Mouse (Mus musculus): ENCODE measurements around the gene B4galt5. TPM values are rescaled to one million over a fixed set of nuclear protein-coding genes. Genes with fewer than 3 reads are reported as not detected.

The B4galt5 gene
- total and polyA plus RNA-seq, 3 experiments = 12.5 to 17.6 (median 13.5) TPM

GRCm38 (mm10) chr2:167316724-167317187 is 32.2 kb downstream of the B4galt5 start:
- H3K79me2 ChIP-seq (replicated peaks; ENCODE audit: control insufficient read depth, extremely low read depth, insufficient read depth, poor library complexity, severe bottlenecking) = peaks cover 9% of the 10 kb centered on the region
- no peaks in the 10 kb centered on the region for H3K9me3 ChIP-seq (replicated peaks; ENCODE audit: low read length)
- DNase-seq (ENCODE audit: extremely low read depth) = no peak
- H3K4me1 ChIP-seq (ENCODE audit: control insufficient read depth in 1 of 2, insufficient read depth in 2 of 2) = peaks cover 13 to 51% of the 10 kb centered on the region in 2 experiments
- no peak overlapping the region for H3K4me2 ChIP-seq (ENCODE audit: insufficient read depth, low read depth, poor library complexity, severe bottlenecking)
- peaks cover 7 to 59% of the 10 kb centered on the region in 2 experiments for H3K36me3 ChIP-seq (replicated peaks in 1 of 2; ENCODE audit: control insufficient read depth in 1 of 2, insufficient read depth in 1 of 2, low read length in 1 of 2)
- H3K9ac ChIP-seq (ENCODE audit: insufficient read depth, low read depth) = no peak overlapping the region
- dilution Hi-C loops (cut with MboI; ENCODE audit: extremely low pct_ligation_motif_present, extremely low pct_unique_long_range_greater_than_20kb, low sequenced_read_pairs) (no loop called here), in situ Hi-C loops (cut with MboI; ENCODE audit: low pct_ligation_motif_present, low pct_unique_long_range_greater_than_20kb, low sequenced_read_pairs) (no loop called here)
- no peak overlapping the region for H3K4me3 ChIP-seq (replicated peaks in 1 of 3; ENCODE audit: low read depth in 2 of 3, low read length in 2 of 3, poor library complexity in 1 of 3)
- no peak overlapping the region for H3K27ac ChIP-seq (ENCODE audit: insufficient read depth, low read depth)
- no peaks in the 10 kb centered on the region for H3K27me3 ChIP-seq (replicated peaks)
- TF ChIP-seq EP300 (IDR thresholded peaks at IDR 0.05; ENCODE audit: low read length) (no peak), BHLHE40 (IDR thresholded peaks at IDR 0.05; ENCODE audit: low read depth, low read length) (no peak), GABPA (IDR thresholded peaks at IDR 0.05; ENCODE audit: insufficient replicate concordance, low read depth, low read length) (no peak), MAZ (IDR thresholded peaks at IDR 0.05; ENCODE audit: low read depth, low read length) (no peak), POLR2A (IDR thresholded peaks at IDR 0.05; ENCODE audit: low read depth, low read length) (no peak), SMC3 (IDR thresholded peaks at IDR 0.05; ENCODE audit: low read depth, low read length) (no peak), SIN3A (IDR thresholded peaks at IDR 0.05; ENCODE audit: low read length) (no peak)

- Histone ChIP-seq H3K27me3 (replicated peaks) (no peaks in the 10 kb centered on the region), H3K9me3 (replicated peaks; ENCODE audit: low read length) (no peaks in the 10 kb centered on the region), H3K27ac (ENCODE audit: insufficient read depth, low read depth) (no peak overlapping the region), H3K4me1 (ENCODE audit: control insufficient read depth in 1 of 2, insufficient read depth in 2 of 2) (peaks cover 9 to 49% of the 10 kb centered on the region in 2 experiments), H3K4me3 (replicated peaks in 1 of 3; ENCODE audit: low read depth in 2 of 3, low read length in 2 of 3, poor library complexity in 1 of 3) (no peak overlapping the region), H3K9ac (ENCODE audit: insufficient read depth, low read depth) (no peak overlapping the region), H3K36me3 (replicated peaks in 1 of 2; ENCODE audit: control insufficient read depth in 1 of 2, insufficient read depth in 1 of 2, low read length in 1 of 2) (peaks cover 21 to 71% of the 10 kb centered on the region in 2 experiments), H3K4me2 (ENCODE audit: insufficient read depth, low read depth, poor library complexity, severe bottlenecking) (no peak overlapping the region), H3K79me2 (replicated peaks; ENCODE audit: control insufficient read depth, extremely low read depth, insufficient read depth, poor library complexity, severe bottlenecking) (peaks cover 6% of the 10 kb centered on the region)
- no peak for DNase-seq (ENCODE audit: extremely low read depth)
- no peak for TF ChIP-seq GABPA (IDR thresholded peaks at IDR 0.05; ENCODE audit: insufficient replicate concordance, low read depth, low read length)
- TF ChIP-seq MXI1 (IDR thresholded peaks at IDR 0.05; ENCODE audit: low read depth, low read length) = no peak
- TF ChIP-seq NELFE (IDR thresholded peaks at IDR 0.05; ENCODE audit: low read depth, low read length) = no peak
- no peak for TF ChIP-seq CHD1 (IDR thresholded peaks at IDR 0.05; ENCODE audit: low read depth, low read length)
- no peak for TF ChIP-seq E2F4 (IDR thresholded peaks at IDR 0.05; ENCODE audit: insufficient replicate concordance, low read depth, low read length)
- TF ChIP-seq SIN3A (IDR thresholded peaks at IDR 0.05; ENCODE audit: low read length) = no peak
- no peak for TF ChIP-seq JUND (conservative IDR thresholded peaks at IDR 0.05; ENCODE audit: low read depth, low read length)
- no peak for TF ChIP-seq POLR2A (IDR thresholded peaks at IDR 0.05; ENCODE audit: low read depth, low read length)
- no peak for TF ChIP-seq BHLHE40 (IDR thresholded peaks at IDR 0.05; ENCODE audit: low read depth, low read length)
- no peak for TF ChIP-seq ETS1 (conservative IDR thresholded peaks at IDR 0.05; ENCODE audit: low read depth, low read length)
- no peak for TF ChIP-seq IRF4 (IDR thresholded peaks at IDR 0.05; ENCODE audit: low read depth, low read length)
- no peak for TF ChIP-seq MAZ (IDR thresholded peaks at IDR 0.05; ENCODE audit: low read depth, low read length)
- in situ Hi-C loops (cut with MboI; ENCODE audit: low pct_ligation_motif_present, low pct_unique_long_range_greater_than_20kb, low sequenced_read_pairs) = no loop called here
- dilution Hi-C loops (cut with MboI; ENCODE audit: extremely low pct_ligation_motif_present, extremely low pct_unique_long_range_greater_than_20kb, low sequenced_read_pairs) = no loop called here
These were observed 34.5 kb downstream of the B4galt5 start for GRCm38 (mm10) chr2:167314491-167314890.
